Mouse (Mus musculus) testis, adult 2 months (tissue): ENCODE results near the gene Polm.

Experiments used
- CTCF ChIP-seq: fragments of 200-500 bp; IDR thresholded peaks from 2 replicates; pipeline ENCODE4 v1.5.1; 2012; ENCODE audit warnings: low read depth, mild to moderate bottlenecking, inconsistent platforms, low read length, moderate library complexity; ENCODE audit not compliant: control insufficient read depth, insufficient read depth, insufficient replicate concordance
- POLR2A ChIP-seq: fragments of 200-500 bp; IDR thresholded peaks from 2 replicates; pipeline ENCODE4 v1.6.1; 2012; ENCODE audit warnings: low read depth, mild to moderate bottlenecking, inconsistent platforms, low read length, moderate library complexity; ENCODE audit not compliant: control insufficient read depth

- no peak for TF ChIP-seq POLR2A
- no peak for TF ChIP-seq CTCF
Observed at GRCm38 (mm10) chr11:5797371-5797770, 40.4 kb downstream of the Polm start.
